Mouse (Mus musculus): Measurements from ENCODE around the gene Olfr1026. TPM values are rescaled to one million over a fixed set of nuclear protein-coding genes. Genes with fewer than 3 reads are reported as not detected.

Gene Olfr1026
- not detected in 2 replicates for polyA plus RNA-seq (2012; rRNA removed)

GRCm38 (mm10) chr2:85921258-85921657 lies at the start of gene Olfr1026:
Gene Olfr1026 (plus strand): TSS chr2:85921558.
- TF ChIP-seq POLR2A (IDR thresholded peaks at IDR 0.05; ENCODE audit: extremely low read depth, insufficient read depth, low read length) (no peak), CTCF (IDR thresholded peaks at IDR 0.05; ENCODE audit: extremely low read depth, insufficient read depth, low read length) (no peak)
- H3K4me1 ChIP-seq (ENCODE audit: control insufficient read depth, insufficient read depth, low read length), result no peaks in the 10 kb centered on the region
- no peak within 1 kb of the TSS for H3K27ac ChIP-seq (ENCODE audit: insufficient read depth, low read length)
- H3K4me3 ChIP-seq (ENCODE audit: insufficient read depth, low read length), result no peak within 1 kb of the TSS

- no peak within 1 kb of the TSS for H3K27ac ChIP-seq (ENCODE audit: insufficient read depth, low read length)
- H3K4me3 ChIP-seq (ENCODE audit: insufficient read depth, low read length), result no peak within 1 kb of the TSS
- H3K4me1 ChIP-seq (ENCODE audit: control insufficient read depth, insufficient read depth, low read length), result no peaks in the 10 kb centered on the region
- TF ChIP-seq CTCF (IDR thresholded peaks at IDR 0.05; ENCODE audit: extremely low read depth, insufficient read depth, low read length) (no peak), POLR2A (IDR thresholded peaks at IDR 0.05; ENCODE audit: extremely low read depth, insufficient read depth, low read length) (no peak)
Observed at GRCm38 (mm10) chr2:85885340-85885739, 36.0 kb upstream of the Olfr1026 start, which contains the start of gene Olfr1023. Gene Olfr1023 (plus strand): TSS chr2:85885640.

GRCm38 (mm10) chr2:85904952-85905351 lies 16.4 kb upstream of the Olfr1026 start, which contains the start of gene Olfr1024:
Gene Olfr1024 (minus strand): TSS chr2:85905052.
- Histone ChIP-seq H3K4me1 (ENCODE audit: control insufficient read depth, insufficient read depth, low read length) (no peaks in the 10 kb centered on the region), H3K27ac (ENCODE audit: insufficient read depth, low read length) (no peak within 1 kb of the TSS), H3K4me3 (ENCODE audit: insufficient read depth, low read length) (no peak within 1 kb of the TSS)
- TF ChIP-seq POLR2A (IDR thresholded peaks at IDR 0.05; ENCODE audit: extremely low read depth, insufficient read depth, low read length) (no peak), CTCF (IDR thresholded peaks at IDR 0.05; ENCODE audit: extremely low read depth, insufficient read depth, low read length) (no peak)

GRCm38 (mm10) chr2:85913197-85913596 lies 8.2 kb upstream of the Olfr1026 start:
- Histone ChIP-seq H3K4me1 (ENCODE audit: control insufficient read depth, insufficient read depth, low read length) (no peaks in the 10 kb centered on the region), H3K4me3 (ENCODE audit: insufficient read depth, low read length) (no peak overlapping the region), H3K27ac (ENCODE audit: insufficient read depth, low read length) (no peak overlapping the region)
- TF ChIP-seq POLR2A (IDR thresholded peaks at IDR 0.05; ENCODE audit: extremely low read depth, insufficient read depth, low read length) (no peak), CTCF (IDR thresholded peaks at IDR 0.05; ENCODE audit: extremely low read depth, insufficient read depth, low read length) (no peak)

- TF ChIP-seq POLR2A (IDR thresholded peaks at IDR 0.05; ENCODE audit: extremely low read depth, insufficient read depth, low read length) (no peak), CTCF (IDR thresholded peaks at IDR 0.05; ENCODE audit: extremely low read depth, insufficient read depth, low read length) (no peak)
- Histone ChIP-seq H3K4me1 (ENCODE audit: control insufficient read depth, insufficient read depth, low read length) (no peaks in the 10 kb centered on the region), H3K27ac (ENCODE audit: insufficient read depth, low read length) (no peak within 1 kb of the TSS), H3K4me3 (ENCODE audit: insufficient read depth, low read length) (no peak within 1 kb of the TSS)
Observed at GRCm38 (mm10) chr2:85914893-85915292, 6.5 kb upstream of the Olfr1026 start, which contains the start of gene Olfr1025-ps1. Gene Olfr1025-ps1 (plus strand): TSS chr2:85915193.

GRCm38 (mm10) chr2:85950137-85950536 lies 28.8 kb downstream of the Olfr1026 start, which contains the start of gene Olfr1028:
Gene Olfr1028 (plus strand): TSS chr2:85950437.
- no peak within 1 kb of the TSS for H3K27ac ChIP-seq (ENCODE audit: insufficient read depth, low read length)
- no peaks in the 10 kb centered on the region for H3K4me1 ChIP-seq (ENCODE audit: control insufficient read depth, insufficient read depth, low read length)
- no peak for TF ChIP-seq CTCF (IDR thresholded peaks at IDR 0.05; ENCODE audit: extremely low read depth, insufficient read depth, low read length)
- TF ChIP-seq POLR2A (IDR thresholded peaks at IDR 0.05; ENCODE audit: extremely low read depth, insufficient read depth, low read length), result no peak
- H3K4me3 ChIP-seq (ENCODE audit: insufficient read depth, low read length), result no peak within 1 kb of the TSS

- H3K4me3 ChIP-seq (ENCODE audit: insufficient read depth, low read length), result no peak within 1 kb of the TSS
- no peaks in the 10 kb centered on the region for H3K4me1 ChIP-seq (ENCODE audit: control insufficient read depth, insufficient read depth, low read length)
- H3K27ac ChIP-seq (ENCODE audit: insufficient read depth, low read length), result no peak within 1 kb of the TSS
- TF ChIP-seq POLR2A (IDR thresholded peaks at IDR 0.05; ENCODE audit: extremely low read depth, insufficient read depth, low read length) (no peak), CTCF (IDR thresholded peaks at IDR 0.05; ENCODE audit: extremely low read depth, insufficient read depth, low read length) (no peak)
Observed at GRCm38 (mm10) chr2:85973595-85973994, 52.2 kb downstream of the Olfr1026 start, which contains the start of gene Olfr1029. Gene Olfr1029 (plus strand): TSS chr2:85973895.

Other genes with a start within 250 kb of the Olfr1026 start
- gene Olfr1006, start 242.8 kb upstream of the Olfr1026 start, polyA plus RNA-seq (2012; rRNA removed), result not detected in 2 replicates
- gene Olfr1008, start 232.1 kb upstream of the Olfr1026 start, polyA plus RNA-seq (2012; rRNA removed), result not detected in 2 replicates
- not detected in 2 replicates for gene Olfr1009, start 206.1 kb upstream of the Olfr1026 start, polyA plus RNA-seq (2012; rRNA removed)
- not detected in 2 replicates for gene Olfr1012, start 158.8 kb upstream of the Olfr1026 start, polyA plus RNA-seq (2012; rRNA removed)
- not detected in 2 replicates for gene Olfr1013, start 154.5 kb upstream of the Olfr1026 start, polyA plus RNA-seq (2012; rRNA removed)
- gene Olfr1014, start 148.8 kb upstream of the Olfr1026 start, polyA plus RNA-seq (2012; rRNA removed), result not detected in 2 replicates
- gene Olfr1015, start 139.5 kb upstream of the Olfr1026 start, polyA plus RNA-seq (2012; rRNA removed), result not detected in 2 replicates
- gene Olfr1016, start 119.0 kb upstream of the Olfr1026 start, polyA plus RNA-seq (2012; rRNA removed), result not detected in 2 replicates
- not detected in 2 replicates for gene Olfr1018, start 103.1 kb upstream of the Olfr1026 start, polyA plus RNA-seq (2012; rRNA removed)
- not detected in 2 replicates for gene Olfr1019, start 76.1 kb upstream of the Olfr1026 start, polyA plus RNA-seq (2012; rRNA removed)
- gene Olfr1020, start 74.5 kb upstream of the Olfr1026 start, polyA plus RNA-seq (2012; rRNA removed), result not detected in 2 replicates
- gene Olfr1022, start 53.0 kb upstream of the Olfr1026 start, polyA plus RNA-seq (2012; rRNA removed), result not detected in 2 replicates
- not detected in 2 replicates for gene Olfr1023, start 35.9 kb upstream of the Olfr1026 start, polyA plus RNA-seq (2012; rRNA removed)
- gene Olfr1024, start 16.5 kb upstream of the Olfr1026 start, polyA plus RNA-seq (2012; rRNA removed), result not detected in 2 replicates
- gene Olfr1025-ps1, start 6.4 kb upstream of the Olfr1026 start, polyA plus RNA-seq (2012; rRNA removed), result not detected in 2 replicates
- not detected in 2 replicates for gene Olfr1028, start 28.9 kb downstream of the Olfr1026 start, polyA plus RNA-seq (2012; rRNA removed)
- 0.06 TPM in 1 of 2 replicates, not detected in the other for gene Olfr1029, start 52.3 kb downstream of the Olfr1026 start, polyA plus RNA-seq (2012; rRNA removed)
- not detected in 2 replicates for gene Olfr1030, start 57.7 kb downstream of the Olfr1026 start, polyA plus RNA-seq (2012; rRNA removed)
- gene Olfr1031, start 68.7 kb downstream of the Olfr1026 start, polyA plus RNA-seq (2012; rRNA removed), result not detected in 2 replicates
- gene Olfr1032, start 84.0 kb downstream of the Olfr1026 start, polyA plus RNA-seq (2012; rRNA removed), result not detected in 2 replicates
- 0.13 and 0.17 TPM in 2 replicates for gene Olfr1033, start 99.1 kb downstream of the Olfr1026 start, polyA plus RNA-seq (2012; rRNA removed)
- 0.02 TPM in 1 of 2 replicates, not detected in the other for gene Olfr1034, start 124.3 kb downstream of the Olfr1026 start, polyA plus RNA-seq (2012; rRNA removed)
- not detected in 2 replicates for gene Olfr1036, start 152.4 kb downstream of the Olfr1026 start, polyA plus RNA-seq (2012; rRNA removed)
- not detected in 2 replicates for gene Olfr1037, start 165.8 kb downstream of the Olfr1026 start, polyA plus RNA-seq (2012; rRNA removed)
- not detected in 2 replicates for gene Olfr1039, start 214.4 kb downstream of the Olfr1026 start, polyA plus RNA-seq (2012; rRNA removed)
- not detected in 2 replicates for gene Olfr1040, start 225.2 kb downstream of the Olfr1026 start, polyA plus RNA-seq (2012; rRNA removed)
- gene Olfr1042, start 240.3 kb downstream of the Olfr1026 start, polyA plus RNA-seq (2012; rRNA removed), result not detected in 2 replicates
- gene Olfr1043, start 246.0 kb downstream of the Olfr1026 start, polyA plus RNA-seq (2012; rRNA removed), result not detected in 2 replicates

All from cortical plate, adult 2 months (tissue).